Mouse (Mus musculus): ENCODE measurements around the gene Rin3.
"Not testable (repeated sequence)": the region's sequence is repeated elsewhere in the genome, so short reads cannot be mapped to it uniquely, and the experiment has no call there.

The Rin3 gene

DNA sequence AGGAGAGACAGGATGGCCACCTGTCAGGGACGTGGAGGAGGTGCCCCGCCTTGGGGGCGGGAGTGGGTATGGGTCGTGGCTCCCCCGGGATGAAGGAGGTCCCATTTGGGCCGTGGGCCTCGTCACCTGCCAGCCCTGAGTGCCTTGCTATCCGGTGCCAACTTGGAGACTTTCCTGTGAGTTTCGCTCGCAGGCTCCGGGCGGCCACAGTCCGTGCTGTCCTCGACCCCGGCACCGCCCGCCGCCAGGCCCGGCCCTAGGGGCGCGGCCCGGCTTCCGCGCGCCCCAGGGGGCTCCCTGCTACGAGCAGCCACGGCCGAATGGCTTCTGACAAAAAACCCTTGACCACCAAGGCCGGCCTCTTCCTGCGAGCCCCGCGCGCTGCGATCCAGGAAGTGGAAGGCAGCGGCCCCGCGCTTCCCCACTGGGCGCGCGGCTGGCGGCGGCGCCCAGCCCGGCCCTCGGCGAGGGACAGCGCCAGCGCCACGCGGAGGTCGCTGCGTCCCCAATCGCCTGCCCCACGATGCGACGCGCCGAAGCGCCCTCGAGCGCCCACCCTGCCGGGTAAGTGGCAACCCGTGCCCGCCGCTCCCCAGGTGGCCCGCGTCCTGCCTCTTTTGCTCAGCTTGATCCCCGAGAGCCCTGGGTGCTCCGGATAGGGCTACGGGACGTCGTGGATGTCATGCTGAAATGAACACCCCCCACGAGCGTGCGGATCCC is at the start of gene Rin3:
Gene Rin3, plus strand, starts transcription at position 286 of the 720 bp plus-strand sequence.
- peak; percentile 52 for DNase-seq (ENCODE audit: low spot score)

DNA sequence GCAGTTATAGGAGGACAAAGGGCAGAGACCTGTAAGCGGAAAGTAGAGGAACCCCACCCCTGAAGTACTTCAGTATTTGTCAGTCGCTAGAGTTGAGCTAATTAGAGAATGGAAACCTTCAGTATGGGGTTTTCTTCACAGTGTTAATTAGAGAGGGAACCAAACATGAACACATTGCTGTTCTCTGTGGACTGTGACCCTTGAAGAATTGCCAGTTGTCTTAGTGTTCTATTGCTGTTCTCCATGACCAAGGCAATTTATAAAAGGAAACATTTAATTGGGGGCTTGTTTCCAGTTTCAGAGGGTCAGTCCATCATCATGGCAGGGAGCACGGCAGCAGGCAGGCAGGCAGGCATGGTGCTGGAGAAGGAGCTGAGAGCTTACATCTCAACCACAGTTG is 47.3 kb upstream of the Rin3 start:
- DNase-seq (ENCODE audit: low spot score), result no peak

DNA sequence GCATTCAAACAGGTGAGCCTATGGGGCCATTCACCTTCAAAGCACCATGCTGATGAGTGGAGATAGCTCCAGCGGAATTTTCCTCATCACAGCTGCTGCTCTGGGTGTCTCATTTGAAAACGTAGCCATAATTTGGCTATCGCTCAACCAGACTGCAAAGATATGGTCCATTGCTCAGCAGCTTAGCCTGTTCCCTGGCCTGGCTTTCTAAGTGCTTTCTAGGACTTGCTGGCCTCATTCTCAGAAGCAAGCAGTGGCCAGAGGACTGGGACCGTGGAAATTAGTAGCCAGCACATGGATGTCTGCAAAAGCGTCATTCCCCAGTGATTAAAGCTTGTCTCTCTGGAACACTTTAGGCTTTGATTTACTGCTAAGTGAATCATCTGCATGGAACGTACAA is 46.5 kb upstream of the Rin3 start:
- no peak for DNase-seq (ENCODE audit: low spot score)

DNA sequence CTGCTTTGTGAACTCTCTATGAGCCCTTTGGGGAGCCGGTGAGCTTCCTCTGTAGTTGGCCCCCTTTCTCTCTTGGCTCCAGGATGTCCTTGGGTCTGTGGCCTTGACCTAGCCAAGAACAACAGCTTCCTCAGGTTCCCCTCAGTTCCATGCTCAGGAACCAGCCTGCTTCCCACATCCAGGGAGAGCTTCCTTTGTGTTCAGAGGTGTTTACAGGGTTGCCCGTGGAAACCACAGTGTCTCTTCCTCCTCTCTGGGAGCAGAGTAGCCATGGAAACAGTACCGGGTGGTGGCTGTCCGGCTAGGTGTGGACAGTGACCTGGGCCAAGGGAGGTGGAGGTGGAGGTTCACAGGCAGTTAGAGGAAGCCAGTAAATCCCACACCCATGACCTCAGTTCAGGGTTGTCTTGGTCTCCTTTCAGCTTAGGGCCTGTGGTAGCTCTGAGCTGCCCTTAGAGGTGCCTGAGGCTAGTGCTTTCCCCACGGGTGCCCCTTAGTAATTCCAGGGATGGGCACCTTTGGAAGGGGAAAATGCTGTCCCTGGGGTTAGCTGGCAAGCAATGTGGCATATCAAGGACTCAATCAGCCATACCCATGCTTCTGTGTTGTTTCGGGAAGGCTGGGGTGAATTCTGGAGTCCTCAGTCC is 40.6 kb upstream of the Rin3 start:
- DNase-seq (ENCODE audit: low spot score), result peak; percentile 32

DNA sequence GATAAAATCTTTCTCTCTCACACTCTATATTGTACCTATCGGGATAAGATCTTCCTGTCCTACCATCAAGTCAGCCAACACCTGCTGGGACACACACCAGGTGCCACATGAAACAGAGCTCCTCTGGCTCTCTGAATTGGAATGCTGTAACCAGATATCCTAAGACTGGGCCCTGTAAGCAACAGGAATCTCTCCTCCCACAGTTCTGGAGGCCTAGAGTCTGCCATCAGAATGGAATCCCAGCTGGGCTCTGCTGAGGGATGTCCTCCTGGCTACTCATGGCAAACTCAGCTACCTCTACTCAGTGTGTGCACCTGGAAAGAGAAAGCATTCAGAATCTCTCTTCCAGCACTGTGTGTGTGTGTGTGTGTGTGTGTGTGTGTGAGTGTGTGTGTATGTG is 38.9 kb upstream of the Rin3 start:
- peak; percentile 41 for DNase-seq (ENCODE audit: low spot score)

DNA sequence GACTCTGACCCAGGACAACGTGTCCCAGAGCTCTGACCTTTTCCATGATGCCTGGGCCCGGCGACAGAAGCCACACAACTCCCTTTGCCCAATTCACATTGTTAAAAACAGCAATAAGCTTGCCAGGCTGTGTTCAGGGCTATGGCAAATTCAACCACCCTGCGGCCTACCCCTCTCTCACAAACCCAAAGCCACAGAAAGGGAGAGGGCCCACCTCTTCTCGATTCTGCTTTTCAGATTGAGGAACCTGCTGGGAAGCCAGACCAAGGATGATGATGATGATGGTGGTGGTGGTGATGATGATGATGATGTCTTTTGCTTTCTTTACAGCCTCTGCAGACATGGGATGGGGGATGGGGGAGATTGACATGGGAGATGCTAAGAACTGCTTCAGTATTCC is 36.6 kb upstream of the Rin3 start:
- no peak for DNase-seq (ENCODE audit: low spot score)

DNA sequence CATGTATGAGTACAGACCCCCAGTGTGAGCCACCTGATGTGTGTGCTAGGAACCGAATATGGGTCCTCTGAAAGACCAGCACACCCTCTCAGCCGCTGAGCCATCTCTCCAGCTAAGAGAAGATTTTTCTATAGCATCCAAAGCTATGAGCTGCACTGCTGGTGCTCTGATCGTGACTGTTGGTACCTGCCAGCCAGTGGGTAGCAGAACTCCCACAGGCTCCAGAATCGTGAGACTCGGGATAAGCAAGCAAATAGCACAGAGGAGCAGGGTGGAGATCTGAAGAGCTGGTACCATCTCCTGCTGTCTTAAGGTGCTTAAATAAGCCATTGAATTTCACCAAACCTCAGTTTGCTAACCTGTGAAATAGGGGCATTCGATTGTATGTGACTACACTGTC is 34.7 kb upstream of the Rin3 start:
- no peak for DNase-seq (ENCODE audit: low spot score)

DNA sequence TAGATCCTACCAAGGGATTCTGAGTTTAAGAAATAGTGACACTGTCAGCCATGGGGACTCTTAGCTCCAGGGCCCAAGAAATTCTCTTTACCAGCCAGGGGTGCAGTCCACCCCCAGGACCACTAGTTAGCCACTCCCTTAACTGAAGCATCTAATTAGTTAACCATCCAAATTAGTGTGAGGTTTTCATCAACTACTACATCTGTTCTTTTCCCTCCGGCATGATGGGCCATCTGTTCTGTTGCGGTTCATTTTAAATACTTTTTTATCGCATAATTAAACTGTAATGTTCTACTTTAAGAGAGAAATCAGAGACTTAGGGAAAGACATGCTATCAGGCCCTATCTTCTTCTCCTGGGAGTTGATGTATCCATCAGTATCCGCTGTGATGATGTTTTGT is 32.5 kb upstream of the Rin3 start:
- no peak for DNase-seq (ENCODE audit: low spot score)

DNA sequence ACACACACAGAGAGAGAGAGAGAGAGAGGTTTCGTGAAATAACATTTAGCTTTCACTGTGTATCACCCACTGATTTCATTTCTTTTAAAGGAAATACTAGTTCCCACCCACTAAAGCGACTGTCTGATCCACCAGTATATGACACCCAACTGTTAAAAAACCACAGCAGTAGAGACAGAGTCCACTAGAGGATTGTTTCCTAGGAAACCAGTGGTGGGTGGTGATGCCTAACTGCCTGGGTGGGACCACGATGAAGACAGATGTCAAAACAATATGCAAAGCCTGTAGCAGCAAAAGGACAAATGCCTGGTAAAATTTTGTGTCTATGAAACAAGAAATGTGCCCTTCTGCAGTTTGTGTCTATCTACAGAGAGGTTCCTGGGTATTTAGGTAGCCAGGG is 31.8 kb upstream of the Rin3 start:
- DNase-seq (ENCODE audit: low spot score), result no peak

DNA sequence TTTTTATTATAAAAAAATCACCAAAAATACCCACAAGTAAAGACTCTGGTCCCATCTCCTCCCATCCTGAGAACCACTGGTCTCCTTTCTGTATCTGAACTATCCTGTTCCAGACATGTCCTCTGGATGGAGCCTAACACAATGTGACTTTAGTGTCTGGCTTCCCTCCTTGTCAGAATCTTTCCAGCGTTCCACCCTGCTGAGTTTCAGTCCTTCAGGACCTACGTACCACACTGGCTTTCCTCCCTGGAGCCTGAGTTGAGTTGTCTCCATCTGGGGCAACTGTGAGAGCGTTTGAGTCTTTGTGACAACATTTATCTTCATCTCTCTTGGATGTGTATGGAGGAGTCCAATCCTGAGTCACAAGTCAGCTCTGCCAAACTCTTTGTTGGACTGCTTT is 30.9 kb upstream of the Rin3 start:
- DNase-seq (ENCODE audit: low spot score), result no peak

DNA sequence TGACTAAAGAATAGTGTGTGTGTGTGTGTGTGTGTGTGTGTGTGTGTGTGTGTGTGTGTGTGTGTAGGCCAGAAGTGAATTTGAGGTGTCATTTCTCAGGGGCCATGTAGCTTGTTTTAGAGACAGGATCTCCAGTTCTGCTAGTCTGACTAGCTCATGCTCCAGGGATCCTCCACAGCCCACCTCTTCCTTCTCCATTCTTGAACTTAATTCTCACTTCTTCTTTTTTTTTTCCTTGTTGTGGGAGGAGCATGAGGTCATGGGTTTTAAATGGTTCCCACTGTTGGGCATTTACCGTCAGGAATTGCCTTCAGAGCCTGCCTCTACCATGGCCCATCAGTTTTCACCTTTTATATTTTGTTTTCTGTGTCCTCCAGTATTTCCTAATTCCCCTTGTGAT is 30.3 kb upstream of the Rin3 start:
- no peak for DNase-seq (ENCODE audit: low spot score)

DNA sequence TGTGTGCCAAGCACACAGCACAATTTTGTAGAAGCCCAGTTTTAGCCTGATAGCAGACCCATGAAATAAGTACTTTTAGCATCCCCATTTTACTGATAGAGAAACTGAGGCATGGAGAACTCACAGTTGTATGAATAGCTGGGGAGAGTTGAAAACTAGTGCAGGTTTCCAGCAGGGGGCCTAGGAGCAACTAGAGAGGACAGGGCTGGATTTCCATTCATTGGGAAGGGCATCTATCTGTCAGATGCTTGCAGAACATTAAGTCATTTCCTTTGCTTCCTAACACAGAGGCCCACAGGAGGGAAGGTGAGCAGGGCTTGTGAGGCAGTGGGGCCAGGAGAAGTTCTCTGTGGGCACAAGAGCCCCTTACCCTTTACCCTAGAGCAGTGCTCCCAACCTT is 27.8 kb upstream of the Rin3 start:
- no peak for DNase-seq (ENCODE audit: low spot score)

DNA sequence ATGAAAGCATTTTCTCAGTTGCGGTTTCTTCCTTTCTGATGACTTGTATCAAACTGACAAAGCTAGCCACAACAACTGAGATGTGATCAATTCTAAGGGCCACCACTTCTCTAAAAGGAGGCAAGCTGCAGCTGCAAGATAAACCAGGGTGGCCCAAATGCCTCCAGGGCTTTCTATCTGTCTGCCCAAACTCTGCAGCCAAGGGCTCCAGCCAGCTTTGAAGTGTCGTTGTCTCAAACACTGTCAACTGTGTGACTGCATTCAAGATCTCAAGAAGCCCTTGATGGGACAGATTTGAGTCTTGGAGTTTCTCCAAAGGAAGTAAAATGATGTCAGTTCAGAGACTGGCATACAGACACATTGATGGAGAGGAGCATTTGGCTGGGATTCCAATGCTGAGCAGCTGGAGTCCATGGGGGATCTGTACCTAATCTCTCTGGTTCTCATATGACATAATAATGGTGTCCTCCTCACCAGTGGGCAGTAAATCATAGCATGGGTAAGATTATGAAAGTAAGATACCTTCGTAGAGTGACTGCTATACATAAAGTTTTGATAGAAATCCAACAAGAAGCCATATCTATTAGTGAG is 24.2 kb upstream of the Rin3 start:
- no peak for DNase-seq (ENCODE audit: low spot score)

DNA sequence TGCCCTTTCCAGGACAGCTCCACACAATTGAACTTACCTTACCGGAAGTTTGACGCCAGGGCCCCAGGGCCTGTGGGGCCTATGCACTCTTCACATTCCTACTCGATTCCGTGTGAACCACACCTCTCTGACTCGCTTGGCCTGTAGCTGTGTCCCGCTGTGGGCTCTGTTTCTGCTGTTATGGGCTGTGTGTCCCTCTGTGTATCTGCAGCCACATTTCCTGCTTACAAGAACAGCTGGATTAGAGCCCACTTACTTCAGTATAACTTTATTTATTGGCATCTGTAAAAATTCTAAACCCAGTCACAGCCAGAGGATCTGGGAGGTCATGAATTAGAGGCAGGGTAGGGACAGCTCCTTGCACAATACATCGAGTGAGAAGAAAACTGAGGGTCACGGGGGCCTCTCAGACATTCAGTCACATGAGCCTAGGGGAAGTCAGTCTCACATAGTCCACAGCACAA is 20.9 kb upstream of the Rin3 start:
- DNase-seq (ENCODE audit: low spot score), result peak; percentile 58

DNA sequence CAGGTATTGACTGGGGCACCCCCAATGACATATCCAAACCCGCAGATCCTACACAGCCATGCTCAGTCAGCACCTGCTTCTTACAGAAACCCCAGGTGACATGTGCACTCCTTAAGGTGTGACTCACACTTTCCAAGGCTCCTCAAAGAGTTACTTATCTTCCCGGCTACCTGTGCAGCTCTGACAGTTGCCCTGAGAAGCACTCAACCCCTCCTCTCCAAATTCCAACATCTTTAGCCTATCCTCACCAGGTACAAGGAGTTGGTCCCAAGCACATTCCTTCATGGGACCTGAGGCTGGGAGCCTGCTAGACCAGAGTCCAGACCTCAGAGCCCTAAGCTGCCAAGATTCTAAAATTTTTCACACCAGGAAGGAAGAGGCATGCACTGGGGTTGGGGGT is 20.0 kb upstream of the Rin3 start:
- DNase-seq (ENCODE audit: low spot score), result no peak

DNA sequence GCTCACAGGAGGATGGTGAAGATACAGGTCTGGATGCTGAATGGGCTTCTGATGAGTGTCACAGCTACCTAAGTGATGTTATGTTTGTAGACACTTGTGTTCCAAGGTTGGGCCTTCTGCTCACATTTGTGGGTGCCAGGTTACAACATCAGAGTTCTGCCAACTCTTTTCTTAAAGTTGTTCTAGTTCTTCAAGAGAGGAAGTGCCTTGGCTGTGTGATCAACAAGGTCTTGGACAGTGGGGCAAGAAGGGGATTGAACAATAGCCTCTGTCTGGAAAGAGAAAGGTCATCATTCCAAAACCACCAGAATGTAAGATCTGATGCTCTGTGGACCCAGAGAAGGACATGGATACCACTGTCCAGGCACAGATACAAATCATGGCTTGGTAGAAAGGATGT is 19.6 kb upstream of the Rin3 start:
- DNase-seq (ENCODE audit: low spot score), result no peak

DNA sequence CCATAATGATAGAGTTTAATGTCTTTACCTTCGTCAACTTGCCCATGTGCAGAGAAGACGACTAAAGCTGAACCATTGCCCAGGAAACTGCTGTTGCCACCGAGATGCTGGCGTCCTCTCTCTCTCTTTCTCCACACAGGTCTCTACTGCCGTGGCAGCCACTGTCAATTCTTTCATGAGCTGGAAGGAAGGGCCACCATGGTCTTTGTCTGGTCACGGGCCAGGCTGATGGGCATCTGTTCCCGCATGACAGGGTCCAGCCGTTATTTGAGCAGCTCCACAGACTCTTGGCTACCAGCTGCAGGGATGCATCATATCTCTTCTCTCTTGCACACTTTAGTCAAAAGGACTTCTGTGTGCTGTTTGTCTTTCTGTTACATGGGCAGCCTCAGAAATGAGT is 16.4 kb upstream of the Rin3 start:
- DNase-seq (ENCODE audit: low spot score), result no peak

DNA sequence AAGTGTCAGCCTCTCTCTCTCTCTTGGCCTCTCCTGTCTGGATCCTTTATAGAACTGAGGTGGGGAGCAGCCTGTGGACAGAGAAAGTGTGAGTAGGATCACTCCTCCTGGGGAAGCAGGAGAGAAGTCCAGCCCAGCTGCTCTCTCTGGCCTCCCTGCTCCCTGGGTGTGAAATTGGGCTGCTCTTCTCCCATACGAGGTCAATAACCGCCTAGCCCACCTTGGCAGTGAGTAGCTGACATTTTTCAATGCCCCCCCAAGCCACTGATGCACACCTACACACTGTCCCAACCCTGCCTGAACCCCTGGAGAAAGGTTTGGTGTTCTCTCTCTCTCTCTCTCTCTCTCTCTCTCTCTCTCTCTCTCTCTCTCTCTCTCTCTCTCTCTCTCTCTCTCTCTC is 13.7 kb upstream of the Rin3 start:
- no peak for DNase-seq (ENCODE audit: low spot score)

DNA sequence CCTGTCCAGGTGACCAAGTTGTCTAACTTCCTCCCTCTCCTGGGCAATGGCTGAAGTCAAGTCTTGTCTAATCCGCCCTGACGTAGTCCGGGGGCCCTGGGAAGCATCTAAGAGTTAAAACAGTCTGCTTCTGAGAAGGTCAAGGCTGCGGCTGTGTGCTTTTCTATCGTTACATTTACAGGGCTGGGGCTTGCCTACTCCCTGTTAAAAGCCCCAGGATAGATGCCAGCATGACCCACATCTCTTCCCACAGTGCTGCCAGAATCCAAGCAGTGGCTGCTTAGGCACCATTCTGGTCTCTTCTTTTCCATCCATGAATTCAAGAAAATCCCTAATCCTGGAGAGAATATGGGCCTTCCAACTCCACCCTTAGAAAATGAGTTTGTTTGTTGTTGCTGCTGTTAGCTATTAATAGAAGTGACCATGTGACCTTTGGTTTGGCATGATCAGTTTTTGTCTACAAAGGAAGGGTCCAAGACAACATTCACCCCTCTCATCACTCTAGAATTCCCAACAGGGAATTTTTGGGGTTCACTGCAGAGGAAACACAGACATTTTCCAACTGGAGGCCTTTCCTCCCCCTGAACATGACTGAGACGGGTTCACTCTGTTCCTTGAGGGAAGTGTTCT is 12.0 kb upstream of the Rin3 start:
- DNase-seq (ENCODE audit: low spot score), result no peak

DNA sequence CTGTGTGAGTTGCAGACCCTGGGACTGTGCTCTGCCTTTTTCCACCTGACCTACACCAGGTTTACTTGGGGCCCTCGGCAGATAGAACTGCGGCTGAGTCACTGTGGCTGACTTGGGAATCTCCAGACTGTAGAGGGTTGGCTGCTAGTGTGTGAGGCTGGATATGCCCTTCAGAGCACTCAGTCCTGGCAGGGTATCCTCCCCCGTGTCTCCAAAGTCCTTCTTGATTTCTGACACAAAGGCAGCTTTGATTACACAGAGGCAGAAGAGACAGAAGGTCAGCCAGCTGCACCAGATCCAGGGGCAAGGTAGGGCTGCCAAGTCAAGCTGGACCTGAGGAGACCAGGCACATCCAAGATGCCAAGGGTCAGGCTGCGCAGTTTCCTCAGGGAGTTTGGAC is 11.4 kb upstream of the Rin3 start:
- no peak for DNase-seq (ENCODE audit: low spot score)

DNA sequence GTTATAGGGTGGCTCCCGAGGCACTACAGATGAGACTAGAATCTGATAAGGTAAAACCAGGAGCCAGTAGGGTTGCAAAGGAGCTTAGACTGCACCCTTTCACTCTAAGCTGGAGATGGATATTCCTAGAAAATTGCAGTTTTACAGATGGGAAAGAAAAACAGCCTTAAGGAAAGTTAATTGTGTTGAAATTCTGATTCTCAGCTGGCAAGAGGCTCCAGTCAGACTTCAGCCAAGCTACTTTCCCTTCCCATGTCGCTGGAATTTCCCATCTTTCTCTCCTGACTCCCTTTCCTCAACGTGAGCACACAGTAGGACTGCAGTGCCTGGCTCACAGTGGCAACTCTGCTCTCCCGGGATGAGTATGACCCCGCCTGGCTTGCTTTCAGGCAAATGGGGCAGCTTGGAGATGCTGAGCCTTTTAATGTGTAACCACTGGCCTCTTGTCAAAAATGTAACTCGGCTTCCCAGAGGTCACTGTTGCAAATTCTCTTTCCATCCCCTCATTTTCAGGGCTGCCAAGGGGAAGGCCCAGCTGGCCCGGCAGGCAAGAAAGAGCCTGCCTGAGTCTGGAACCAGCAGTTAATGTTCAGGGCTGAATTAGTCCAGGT is 6.9 kb upstream of the Rin3 start:
- DNase-seq (ENCODE audit: low spot score), result no peak

DNA sequence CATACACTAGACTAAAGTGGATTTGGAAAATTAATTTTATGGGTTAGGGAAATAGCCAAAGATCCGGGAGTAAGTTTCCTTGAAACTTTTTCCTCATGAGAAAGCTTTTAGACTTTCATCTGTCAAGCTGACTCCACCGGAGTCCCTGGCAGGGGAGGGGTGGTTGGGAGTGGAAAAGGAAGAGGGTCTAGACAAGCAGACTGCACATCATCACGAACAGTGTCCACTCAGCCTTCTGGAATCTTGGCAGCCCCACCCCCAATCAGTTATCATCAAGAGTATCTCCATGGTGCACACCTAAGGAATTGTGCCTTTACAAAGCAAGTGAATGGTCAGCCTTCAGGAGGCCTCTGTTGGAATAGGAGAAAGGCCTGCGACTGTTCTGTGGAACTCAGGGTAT is 2.6 kb upstream of the Rin3 start:
- DNase-seq (ENCODE audit: low spot score), result not testable (repeated sequence)

Data from embryo, embryonic 10 days (tissue).